Mouse (Mus musculus) ES-E14 (cell line): ENCODE measurements at regions not wholly inside any gene's neighbourhood (a gene's known extent, or its start where the extent isn't known, plus 50 kb on each side); places are given as distances from the start of the nearest gene placed in this dataset.
"Not testable (repeated sequence)": the region's sequence is repeated elsewhere in the genome, so short reads cannot be mapped to it uniquely, and the experiment has no call there.

ENCODE experiments used
- DNase-seq: peaks from one replicate; pipeline ENCODE4 v3.0.0-alpha.2; 2013; ENCODE audit warnings: low read depth, low spot score
- H3K27ac ChIP-seq: 2 replicates; pipeline ENCODE4 v1.5.1; 2012; ENCODE audit warnings: low read depth, mild to moderate bottlenecking, low read length, moderate library complexity, mixed read lengths; ENCODE audit not compliant: poor library complexity, insufficient read depth, severe bottlenecking
- H3K36me3 ChIP-seq: 2 replicates; pipeline ENCODE4 v1.6.1; 2012; ENCODE audit warnings: mild to moderate bottlenecking, low read length, moderate library complexity, mixed read lengths; ENCODE audit not compliant: control insufficient read depth, poor library complexity, insufficient read depth, severe bottlenecking
- H3K4me1 ChIP-seq, 2 experiments: fragments of 150-350 bp in 1 of 2; sonication (generic) in 1 of 2; 2 replicates each; pipeline ENCODE4 v1.6.1; 2012; ENCODE audit warnings: low read length in 2 of 2, mild to moderate bottlenecking in 1 of 2, mixed read lengths in 1 of 2; ENCODE audit not compliant: control insufficient read depth in 2 of 2, insufficient read depth in 2 of 2, poor library complexity in 1 of 2
- H3K4me3 ChIP-seq, 2 experiments: fragments of 150-350 bp in 1 of 2; sonication (generic) in 1 of 2; 2 replicates each; pipeline ENCODE4 v1.5.1; 2012; ENCODE audit warnings: low read length in 2 of 2, low read depth in 1 of 2, mild to moderate bottlenecking in 1 of 2, mixed read lengths in 1 of 2; ENCODE audit not compliant: insufficient read depth in 1 of 2, poor library complexity in 1 of 2, severe bottlenecking in 1 of 2
- H3K9ac ChIP-seq: 2 replicates; pipeline ENCODE4 v1.6.1; 2012; ENCODE audit warnings: low read depth, mild to moderate bottlenecking, low read length, mixed read lengths; ENCODE audit not compliant: poor library complexity, insufficient read depth, severe bottlenecking
- H3K9me3 ChIP-seq: fragments of 150-350 bp; sonication (generic); 2 replicates; pipeline ENCODE4 v1.6.1; 2012; ENCODE audit warnings: low read depth, mild to moderate bottlenecking, low read length; ENCODE audit not compliant: control insufficient read depth, insufficient read depth
- CHD2 ChIP-seq: IDR thresholded peaks from 2 replicates; pipeline ENCODE4 v1.6.1; 2014; ENCODE audit warnings: mild to moderate bottlenecking, low read depth, low read length, inconsistent platforms
- HCFC1 ChIP-seq: IDR thresholded peaks from 2 replicates; pipeline ENCODE4 v1.6.1; 2012; ENCODE audit warnings: low read length, inconsistent platforms, borderline replicate concordance; ENCODE audit not compliant: insufficient read depth
- MAFK ChIP-seq: IDR thresholded peaks from 2 replicates; pipeline ENCODE4 v1.6.1; 2014; ENCODE audit warnings: mild to moderate bottlenecking, low read depth, low read length, inconsistent platforms; ENCODE audit not compliant: insufficient read depth
- ZC3H11A ChIP-seq: IDR thresholded peaks from 2 replicates; pipeline ENCODE4 v1.6.1; 2012; ENCODE audit warnings: low read depth, mild to moderate bottlenecking, inconsistent platforms, low read length, borderline replicate concordance
- ZNF384 ChIP-seq: IDR thresholded peaks from 2 replicates; pipeline ENCODE4 v1.6.1; 2012; ENCODE audit warnings: low read depth, low read length, inconsistent platforms
- in situ Hi-C, 2 experiments: fragments of 600-800 bp; cut with MboI; formaldehyde crosslinking; loops; one replicate each; pipeline ENCODE4 v1.15.1; 2025; ENCODE audit warnings: low sequenced_read_pairs in 2 of 2, inconsistent platforms in 1 of 2; ENCODE audit not compliant: unreplicated experiment in 2 of 2

- Histone ChIP-seq H3K9ac (no peak overlapping the region), H3K36me3 (no peaks in the 10 kb centered on the region), H3K4me1 (no peaks in the 10 kb centered on the region), H3K27ac (no peak overlapping the region), H3K9me3 (no peaks in the 10 kb centered on the region), H3K4me3 (no peak overlapping the region)
- no peak for TF ChIP-seq MAFK
- TF ChIP-seq ZC3H11A = no peak
- TF ChIP-seq HCFC1 = no peak
- no peak for TF ChIP-seq ZNF384
- no peak for TF ChIP-seq CHD2
- DNase-seq = no peak
- in situ Hi-C loops = no loop called here
These were observed 685.6 kb upstream of the Pou3f2 start for GRCm38 (mm10) chr4:23173811-23174210.

- TF ChIP-seq ZC3H11A = no peak
- TF ChIP-seq HCFC1 = no peak
- TF ChIP-seq CHD2 = no peak
- TF ChIP-seq ZNF384 = no peak
- TF ChIP-seq MAFK = no peak
- Histone ChIP-seq H3K4me1 (no peaks in the 10 kb centered on the region), H3K9ac (no peak overlapping the region), H3K9me3 (no peaks in the 10 kb centered on the region), H3K36me3 (no peaks in the 10 kb centered on the region), H3K27ac (no peak overlapping the region), H3K4me3 (no peak overlapping the region)
- DNase-seq = no peak
- in situ Hi-C loops = no loop called here
These were observed 685.2 kb upstream of the Pou3f2 start for GRCm38 (mm10) chr4:23173330-23173729.

GRCm38 (mm10) chr4:23148097-23148849 is 660.1 kb upstream of the Pou3f2 start:
- Histone ChIP-seq H3K27ac (no peak overlapping the region), H3K4me3 (no peak overlapping the region), H3K4me1 (no peaks in the 10 kb centered on the region), H3K9me3 (no peaks in the 10 kb centered on the region), H3K36me3 (no peaks in the 10 kb centered on the region), H3K9ac (no peak overlapping the region)
- TF ChIP-seq ZNF384 (no peak), MAFK (no peak), CHD2 (no peak), HCFC1 (no peak), ZC3H11A (no peak)
- in situ Hi-C loops = no loop called here
- no peak for DNase-seq

GRCm38 (mm10) chr4:23133386-23133785 is 645.2 kb upstream of the Pou3f2 start:
- TF ChIP-seq ZC3H11A (no peak), HCFC1 (no peak), ZNF384 (no peak), MAFK (no peak), CHD2 (no peak)
- in situ Hi-C loops = no loop called here
- DNase-seq = no peak

GRCm38 (mm10) chr4:23101452-23101851 is 613.3 kb upstream of the Pou3f2 start:
- H3K4me1 ChIP-seq, H3K9ac ChIP-seq, DNase-seq, in situ Hi-C loops, H3K9me3 ChIP-seq, H3K4me3 ChIP-seq, H3K27ac ChIP-seq, H3K36me3 ChIP-seq: not testable (repeated sequence)

More at GRCm38 (mm10) chr4:23133386-23133785, 645.2 kb upstream of the Pou3f2 start:
- Histone ChIP-seq H3K4me3 (no peak overlapping the region), H3K9ac (no peak overlapping the region), H3K9me3 (no peaks in the 10 kb centered on the region), H3K36me3 (no peaks in the 10 kb centered on the region), H3K27ac (no peak overlapping the region), H3K4me1 (no peaks in the 10 kb centered on the region)
